Mouse (Mus musculus) kidney, embryonic 15.5 days (tissue): ENCODE measurements around the gene Mrps7. TPM values are rescaled to one million over a fixed set of nuclear protein-coding genes. Genes with fewer than 3 reads are reported as not detected.

Experiments used
- ATAC-seq: fragments of 200-750 bp; cut with Nextera tagmentation; replicated peaks from 2 replicates; pipeline ENCODE4 v1.8.0; 2017; ENCODE audit warnings: moderate TSS enrichment; ENCODE audit not compliant: low FRiP score
- H3K27ac ChIP-seq: fragments of 300-500 bp; sonication (generic); 2 replicates; pipeline ENCODE4 v1.5.1; 2015; ENCODE audit warnings: mild to moderate bottlenecking, inconsistent platforms
- H3K27me3 ChIP-seq: fragments of 300-500 bp; sonication (generic); 2 replicates; pipeline ENCODE4 v1.6.1; 2015; ENCODE audit warnings: inconsistent platforms
- H3K36me3 ChIP-seq: fragments of 300-500 bp; sonication (generic); 2 replicates; pipeline ENCODE4 v1.6.1; 2015; ENCODE audit warnings: inconsistent platforms
- H3K4me1 ChIP-seq: fragments of 300-500 bp; sonication (generic); 2 replicates; pipeline ENCODE4 v1.6.1; 2015; ENCODE audit warnings: inconsistent platforms
- H3K4me2 ChIP-seq: fragments of 300-500 bp; sonication (generic); 2 replicates; pipeline ENCODE4 v1.6.1; 2015; ENCODE audit warnings: moderate library complexity, mild to moderate bottlenecking, inconsistent platforms
- H3K4me3 ChIP-seq: fragments of 300-500 bp; sonication (generic); replicated peaks from 2 replicates; pipeline ENCODE4 v1.5.1; 2015; ENCODE audit warnings: mild to moderate bottlenecking, inconsistent platforms
- H3K9ac ChIP-seq: fragments of 300-500 bp; sonication (generic); 2 replicates; pipeline ENCODE4 v1.6.1; 2015; ENCODE audit warnings: mild to moderate bottlenecking, inconsistent platforms
- H3K9me3 ChIP-seq: fragments of 300-500 bp; sonication (generic); replicated peaks from 2 replicates; pipeline ENCODE4 v1.6.1; 2016; ENCODE audit warnings: inconsistent platforms
- whole genome bisulfite sequencing: fragments of 180-500 bp; shearing (Covaris S2); methylation state at CpG from one replicate; pipeline ENCODE4 v1.1.7; 2015; ENCODE audit warnings: mixed read lengths; 5-methylcytosine and 5-hydroxymethylcytosine counted together
- polyA plus RNA-seq: library from polyadenylated mRNA; unstranded; fragments of >200 nt; fragmentation: Nextera tagmentation; extraction: Ambion mirVana; gene quantifications from 2 replicates; pipeline ENCODE4 v1.2.1, GENCODE M21; 2015

Gene Mrps7
- polyA plus RNA-seq, 1 experiment from 2014 or later, result 103 TPM

GRCm38 (mm10) chr11:115619949-115620348, 16.2 kb downstream of the Mrps7 start:
- 93% methylated on average over 7 of the region's 7 CpGs for WGBS
- Histone ChIP-seq H3K9ac (no peak overlapping the region), H3K4me1 (peaks cover 12% of the 10 kb centered on the region)

DNA sequence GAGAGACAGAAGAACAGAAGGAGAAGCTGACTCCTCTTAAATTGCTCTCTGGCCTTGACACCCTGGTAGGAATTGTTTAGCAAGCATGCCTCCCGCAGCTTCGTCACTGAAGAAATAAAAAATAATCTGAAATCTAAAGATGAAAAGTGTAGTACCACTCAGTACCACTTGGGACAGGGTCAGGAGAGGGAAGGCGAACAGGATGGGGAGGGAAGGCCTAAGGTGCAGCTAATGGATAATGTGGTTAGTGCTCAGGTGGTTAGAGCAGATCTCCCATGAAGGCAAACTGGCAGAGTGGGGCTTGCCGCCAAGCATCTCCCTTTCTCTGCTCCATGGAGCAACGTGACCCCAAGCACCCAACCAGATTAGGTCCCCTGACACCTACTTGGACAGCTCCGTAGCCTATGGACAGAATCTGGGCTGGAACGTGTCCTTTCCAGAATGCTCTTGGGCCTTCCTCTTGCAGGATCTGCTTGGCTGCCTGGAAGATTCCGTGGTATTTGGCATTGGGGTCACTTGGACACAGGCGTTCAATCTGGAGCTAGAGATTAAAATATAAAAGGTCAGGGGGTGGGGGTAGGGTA, 19.9 kb downstream of the Mrps7 start:
- H3K36me3 ChIP-seq, result peaks cover 48% of the 10 kb centered on the region
- no peak overlapping the region for H3K4me3 ChIP-seq
- no peaks in the 10 kb centered on the region for H3K9me3 ChIP-seq
- no peak overlapping the region for H3K27ac ChIP-seq
- no peak overlapping the region for H3K9ac ChIP-seq
- peaks cover 26% of the 10 kb centered on the region for H3K4me1 ChIP-seq
- H3K27me3 ChIP-seq, result no peaks in the 10 kb centered on the region
- WGBS, result 76% methylated on average over 9 of the region's 9 CpGs
- ATAC-seq, result no peak
- H3K4me2 ChIP-seq, result no peak overlapping the region

More at GRCm38 (mm10) chr11:115619949-115620348, 16.2 kb downstream of the Mrps7 start:
- Histone ChIP-seq H3K9me3 (no peaks in the 10 kb centered on the region), H3K4me2 (no peak overlapping the region), H3K36me3 (peaks cover 76% of the 10 kb centered on the region), H3K27ac (no peak overlapping the region), H3K27me3 (no peaks in the 10 kb centered on the region), H3K4me3 (no peak overlapping the region)
- ATAC-seq, result no peak

GRCm38 (mm10) chr11:115625877-115626276, 22.2 kb downstream of the Mrps7 start:
- Histone ChIP-seq H3K9me3 (no peaks in the 10 kb centered on the region), H3K36me3 (peaks cover 27% of the 10 kb centered on the region), H3K4me3 (0 out of 2 replicates have a peak overlapping the region, but pooled peaks have one; percentile 12), H3K27me3 (no peaks in the 10 kb centered on the region), H3K27ac (peak overlapping the region; percentile 70), H3K4me1 (peaks cover 26% of the 10 kb centered on the region), H3K9ac (peak overlapping the region; percentile 12; the same call in 1 of the 2 replicates), H3K4me2 (peak overlapping the region; percentile 91)
- 52% methylated on average over 9 of the region's 9 CpGs for WGBS
- 0 out of 2 replicates have a peak, but pooled peaks have one; percentile 10 for ATAC-seq

- H3K9ac ChIP-seq, result peak overlapping the region; percentile 73
- 38% methylated on average over 11 of the region's 11 CpGs for WGBS
- no peaks in the 10 kb centered on the region for H3K27me3 ChIP-seq
- H3K4me1 ChIP-seq, result peaks cover 31% of the 10 kb centered on the region
- peak overlapping the region; percentile 91 for H3K4me2 ChIP-seq
- ATAC-seq, result no peak
- H3K9me3 ChIP-seq, result no peaks in the 10 kb centered on the region
- peak overlapping the region; percentile 30 for H3K27ac ChIP-seq
- peaks cover 18% of the 10 kb centered on the region for H3K36me3 ChIP-seq
- peak overlapping the region; percentile 83 for H3K4me3 ChIP-seq
Observed at GRCm38 (mm10) chr11:115626824-115627616, 23.3 kb downstream of the Mrps7 start.

DNA sequence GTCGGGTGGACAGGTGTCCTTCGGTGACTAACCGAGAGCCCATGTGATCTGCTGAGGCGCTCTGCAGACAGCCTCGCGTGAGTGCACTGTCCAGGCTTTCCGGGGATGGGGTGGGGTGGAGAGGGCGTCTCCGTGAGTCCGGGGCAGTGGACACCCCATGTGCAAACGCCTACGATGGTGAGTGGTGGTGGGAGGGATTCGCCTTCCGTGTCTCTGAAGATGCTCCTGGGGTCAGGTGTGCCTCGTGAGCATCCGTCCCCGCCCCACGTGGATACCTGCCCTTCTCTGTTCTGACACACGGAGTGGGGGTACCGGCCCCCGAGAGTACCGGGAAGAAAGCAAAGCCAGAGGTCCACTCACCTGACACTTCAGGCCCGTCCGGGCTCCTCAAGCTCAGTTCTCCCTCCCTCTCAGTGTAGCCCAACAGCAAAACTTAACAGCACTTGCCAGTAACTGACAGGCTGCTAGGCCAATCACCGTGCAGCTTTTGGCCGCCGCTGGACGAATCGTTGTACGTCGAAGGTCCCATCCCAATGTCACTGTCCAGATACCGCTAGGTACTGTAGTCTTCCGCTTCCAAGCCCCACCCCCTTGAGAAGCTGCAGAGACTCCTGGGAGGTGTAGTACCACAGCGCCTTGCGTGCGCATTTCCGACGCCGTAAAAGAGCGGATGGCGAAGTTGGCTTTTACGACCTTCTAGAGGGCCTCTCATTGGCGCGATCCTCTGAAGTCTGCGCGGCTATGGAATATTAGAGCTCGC, 24.2 kb downstream of the Mrps7 start, which contains the start of gene Slc25a19:
Slc25a19 (minus strand) TSS at position 591 of the 760 bp plus-strand sequence.
- H3K36me3 ChIP-seq, result peaks cover 9% of the 10 kb centered on the region
- peaks cover 31% of the 10 kb centered on the region for H3K4me1 ChIP-seq
- H3K27ac ChIP-seq, result peak within 1 kb of the TSS; percentile 71
- no peaks in the 10 kb centered on the region for H3K27me3 ChIP-seq
- peak within 1 kb of the TSS; percentile 83 for H3K4me3 ChIP-seq
- peak; percentile 98 for ATAC-seq
- H3K9me3 ChIP-seq, result no peaks in the 10 kb centered on the region
- WGBS, result under 1% methylated on average over 47 of the region's 47 CpGs
- H3K4me2 ChIP-seq, result peak within 1 kb of the TSS; percentile 91
- H3K9ac ChIP-seq, result peak within 1 kb of the TSS; percentile 73

DNA sequence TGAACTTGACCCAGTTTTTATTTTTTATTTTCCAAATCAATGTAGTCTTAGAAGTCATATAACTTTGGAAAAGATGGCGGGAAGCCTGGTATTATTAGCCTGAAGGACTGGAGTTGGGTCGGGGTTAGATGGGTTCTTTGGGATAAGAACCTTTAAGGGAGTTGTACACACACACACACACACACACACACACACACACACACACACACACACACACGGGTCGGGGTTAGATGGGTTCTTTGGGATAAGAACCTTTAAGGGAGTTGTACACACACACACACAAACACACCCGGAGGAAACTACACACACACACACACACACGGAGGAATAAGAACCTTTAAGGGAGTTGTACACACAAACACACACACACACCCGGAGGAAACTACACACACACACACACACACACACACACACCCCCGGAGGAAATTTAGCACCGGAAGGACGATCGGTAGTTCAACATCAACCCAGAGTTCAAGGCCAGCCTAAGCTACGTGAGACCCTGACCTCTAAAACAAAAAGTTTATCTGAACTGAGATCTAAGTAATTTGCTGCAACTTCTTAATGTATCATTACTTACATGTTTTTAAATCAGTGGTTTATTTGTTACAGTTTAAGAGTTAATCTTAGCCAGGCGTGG, 24.9 kb downstream of the Mrps7 start:
- H3K36me3 ChIP-seq, result peaks cover 2% of the 10 kb centered on the region; the same call in 1 of the 2 replicates
- peak overlapping the region; percentile 35; the same call in 1 of the 2 replicates for H3K9ac ChIP-seq
- peak overlapping the region; percentile 91 for H3K4me2 ChIP-seq
- H3K27ac ChIP-seq, result peak overlapping the region; percentile 60; the same call in 1 of the 2 replicates
- no peaks in the 10 kb centered on the region for H3K27me3 ChIP-seq
- peak overlapping the region; percentile 83 for H3K4me3 ChIP-seq
- ATAC-seq, result no peak; the same call in 1 of the 2 replicates
- H3K4me1 ChIP-seq, result peaks cover 31% of the 10 kb centered on the region
- H3K9me3 ChIP-seq, result no peaks in the 10 kb centered on the region
- whole genome bisulfite sequencing, result 50% methylated on average over 13 of the region's 13 CpGs

DNA sequence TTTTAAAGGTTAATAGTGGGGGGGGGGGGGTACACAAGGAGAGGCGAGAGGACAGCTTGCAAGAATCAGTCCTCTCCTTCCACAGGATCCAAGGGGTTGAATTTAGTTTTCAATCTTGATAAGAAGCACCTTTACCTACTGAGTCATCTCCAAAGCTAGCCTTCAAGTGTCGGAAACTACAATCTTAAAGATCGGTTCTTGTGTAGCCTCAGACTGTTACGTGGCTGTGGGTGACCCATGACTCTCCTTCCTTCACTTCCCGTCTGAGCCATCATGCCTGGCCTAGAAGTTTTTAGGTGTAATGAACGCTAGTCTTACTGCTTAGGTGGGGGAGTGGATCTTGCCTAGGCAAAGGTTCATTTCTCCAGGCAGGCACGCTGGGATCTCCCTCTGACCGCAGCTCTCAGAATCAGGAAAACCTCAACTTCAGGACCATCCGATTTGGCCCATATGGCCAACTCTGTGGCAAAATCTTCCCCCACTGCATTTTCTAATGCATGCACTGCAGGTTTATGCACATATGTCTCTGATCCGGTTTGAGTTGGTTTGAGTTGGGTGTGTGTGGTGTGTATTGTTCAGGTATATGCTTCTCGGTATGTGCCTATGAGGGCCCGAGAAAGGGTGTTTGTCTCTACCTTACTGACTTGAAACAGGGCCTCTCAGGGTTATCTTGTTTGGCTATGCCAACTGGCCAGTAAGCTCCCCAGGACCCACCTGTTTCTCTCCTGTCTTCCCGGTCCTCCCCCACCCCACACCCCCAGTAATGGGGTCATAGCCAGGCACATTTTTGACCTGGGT, 26.2 kb downstream of the Mrps7 start:
- Histone ChIP-seq H3K27ac (no peak overlapping the region), H3K36me3 (no peaks in the 10 kb centered on the region), H3K4me3 (no peak overlapping the region), H3K9ac (no peak overlapping the region), H3K9me3 (no peaks in the 10 kb centered on the region), H3K27me3 (no peaks in the 10 kb centered on the region), H3K4me1 (peaks cover 33% of the 10 kb centered on the region), H3K4me2 (no peak overlapping the region)
- ATAC-seq, result no peak
- WGBS, result 79% methylated on average over 13 of the region's 13 CpGs

DNA sequence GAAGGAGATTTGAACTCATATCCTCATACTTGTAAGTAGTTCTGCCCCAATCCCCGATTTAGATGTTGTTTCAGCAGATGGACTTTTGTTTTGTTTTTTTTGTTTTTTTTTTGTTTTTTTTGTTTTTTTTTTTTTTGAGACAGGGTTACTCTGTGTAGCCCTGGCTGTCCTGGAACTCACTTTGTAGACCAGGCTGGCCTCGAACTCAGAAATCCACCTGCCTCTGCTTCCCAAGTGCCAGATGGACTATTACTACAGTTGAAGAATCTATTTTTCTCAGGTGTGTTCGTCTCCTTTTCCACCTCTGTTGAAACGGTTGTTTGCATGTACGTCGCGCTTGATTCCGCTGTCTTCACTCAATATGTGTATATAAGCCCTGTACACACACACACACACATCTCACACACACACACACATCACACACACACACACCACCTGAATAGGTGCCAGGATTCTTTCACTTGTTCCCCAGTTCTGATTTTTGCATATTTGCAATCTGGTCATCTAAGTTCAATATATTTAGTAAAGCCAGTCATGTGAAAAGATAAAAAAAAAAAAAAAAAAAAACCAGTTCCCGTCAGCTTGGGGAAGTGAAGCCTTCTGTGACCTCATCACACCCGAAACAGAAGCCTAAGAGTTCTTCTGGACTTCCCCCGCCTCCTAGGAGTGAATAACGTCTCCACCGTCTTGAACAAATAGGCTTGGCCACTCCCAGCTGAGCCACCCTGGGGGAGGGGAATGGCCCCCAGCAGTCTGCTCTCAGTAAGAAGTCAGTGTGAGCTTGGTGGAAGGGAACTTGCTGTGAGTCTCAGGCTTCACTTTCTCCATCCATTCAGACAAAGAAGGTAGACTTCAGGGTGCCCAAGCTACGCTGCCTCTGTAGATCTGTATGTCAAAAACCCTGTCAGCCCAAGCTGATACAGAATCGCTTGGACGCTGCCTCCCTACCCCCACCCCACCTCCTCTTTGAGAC, 27.1 kb downstream of the Mrps7 start:
- Histone ChIP-seq H3K4me3 (no peak overlapping the region), H3K9ac (no peak overlapping the region), H3K27ac (0 out of 2 replicates have a peak overlapping the region, but pooled peaks have one; percentile 35), H3K36me3 (no peaks in the 10 kb centered on the region), H3K27me3 (no peaks in the 10 kb centered on the region), H3K9me3 (no peaks in the 10 kb centered on the region), H3K4me2 (no peak overlapping the region; the same call in 1 of the 2 replicates), H3K4me1 (peaks cover 25% of the 10 kb centered on the region)
- no peak for ATAC-seq
- WGBS, result 49% methylated on average over 16 of the region's 16 CpGs

GRCm38 (mm10) chr11:115631505-115631890, 27.8 kb downstream of the Mrps7 start:
- 25% methylated on average over 3 of the region's 3 CpGs for WGBS
- no peak overlapping the region; the same call in 1 of the 2 replicates for H3K4me2 ChIP-seq
- ATAC-seq, result no peak
- no peaks in the 10 kb centered on the region for H3K27me3 ChIP-seq
- H3K4me1 ChIP-seq, result peaks cover 18% of the 10 kb centered on the region
- H3K9ac ChIP-seq, result no peak overlapping the region
- 0 out of 2 replicates have a peak overlapping the region, but pooled peaks have one; percentile 35 for H3K27ac ChIP-seq
- no peaks in the 10 kb centered on the region for H3K9me3 ChIP-seq
- H3K4me3 ChIP-seq, result no peak overlapping the region
- H3K36me3 ChIP-seq, result no peaks in the 10 kb centered on the region

- Histone ChIP-seq H3K4me3 (no peak overlapping the region), H3K4me1 (peaks cover 11% of the 10 kb centered on the region), H3K9me3 (no peaks in the 10 kb centered on the region), H3K27ac (no peak overlapping the region), H3K9ac (no peak overlapping the region), H3K27me3 (no peaks in the 10 kb centered on the region), H3K36me3 (no peaks in the 10 kb centered on the region), H3K4me2 (no peak overlapping the region)
- WGBS, result 77% methylated on average over 7 of the region's 7 CpGs
- no peak for ATAC-seq
Observed at GRCm38 (mm10) chr11:115632247-115632646, 28.5 kb downstream of the Mrps7 start.
